Mouse (Mus musculus): ENCODE data around the gene Med29. TPM values are rescaled to one million over a fixed set of nuclear protein-coding genes. Genes with fewer than 3 reads are reported as not detected.

Gene Med29
- total RNA-seq, 2 experiments from 2014 or later: 20.3 to 22.0 TPM

DNA sequence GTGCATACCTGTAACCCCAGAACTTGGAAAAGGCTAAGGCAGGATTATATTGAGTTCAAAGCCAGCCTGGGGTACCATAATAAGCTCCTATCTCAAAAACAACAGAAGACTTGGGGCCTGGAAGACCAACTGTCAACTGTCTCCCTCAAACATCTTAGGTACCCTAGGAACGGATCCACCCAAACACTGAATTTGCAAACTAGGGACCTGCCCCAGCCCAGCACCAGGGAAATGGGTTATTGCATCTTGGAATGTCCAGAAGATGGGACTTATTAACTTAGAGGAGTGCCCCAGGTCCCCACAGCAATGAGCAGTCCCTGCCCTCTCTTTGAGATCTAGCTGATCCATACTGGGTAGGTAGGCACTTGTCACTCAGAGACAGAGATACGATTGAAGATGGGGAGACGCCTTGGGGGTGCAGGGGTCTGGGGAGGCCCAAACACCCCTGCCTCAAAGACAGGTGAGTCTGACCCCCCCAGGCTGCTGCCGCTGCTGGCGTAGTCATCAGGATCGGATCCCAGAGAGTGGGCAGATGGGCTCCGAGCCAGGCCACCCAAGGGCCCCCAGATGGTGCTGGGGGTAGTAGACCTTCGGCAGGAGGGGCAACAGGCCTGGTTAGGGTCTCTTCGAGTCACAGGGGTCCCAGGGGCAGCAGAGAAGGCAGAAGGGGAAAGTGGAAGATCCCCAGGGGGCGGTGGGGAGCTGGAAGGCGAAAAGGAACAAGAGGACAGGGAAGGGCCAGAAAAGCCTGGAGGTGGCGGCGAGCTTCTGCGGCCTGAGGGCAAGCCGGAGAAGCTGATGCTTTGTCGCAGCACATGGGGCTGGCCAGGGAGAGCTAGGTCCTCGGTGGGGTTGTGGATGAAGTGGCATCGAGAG is 15.1 kb downstream of the Med29 start:
- no peak for DNase-seq (ENCODE audit: low spot score in 2 of 2)

GRCm38 (mm10) chr7:28376011-28376771 is 16.3 kb downstream of the Med29 start:
- no peak for DNase-seq (ENCODE audit: low spot score in 2 of 2)

DNA sequence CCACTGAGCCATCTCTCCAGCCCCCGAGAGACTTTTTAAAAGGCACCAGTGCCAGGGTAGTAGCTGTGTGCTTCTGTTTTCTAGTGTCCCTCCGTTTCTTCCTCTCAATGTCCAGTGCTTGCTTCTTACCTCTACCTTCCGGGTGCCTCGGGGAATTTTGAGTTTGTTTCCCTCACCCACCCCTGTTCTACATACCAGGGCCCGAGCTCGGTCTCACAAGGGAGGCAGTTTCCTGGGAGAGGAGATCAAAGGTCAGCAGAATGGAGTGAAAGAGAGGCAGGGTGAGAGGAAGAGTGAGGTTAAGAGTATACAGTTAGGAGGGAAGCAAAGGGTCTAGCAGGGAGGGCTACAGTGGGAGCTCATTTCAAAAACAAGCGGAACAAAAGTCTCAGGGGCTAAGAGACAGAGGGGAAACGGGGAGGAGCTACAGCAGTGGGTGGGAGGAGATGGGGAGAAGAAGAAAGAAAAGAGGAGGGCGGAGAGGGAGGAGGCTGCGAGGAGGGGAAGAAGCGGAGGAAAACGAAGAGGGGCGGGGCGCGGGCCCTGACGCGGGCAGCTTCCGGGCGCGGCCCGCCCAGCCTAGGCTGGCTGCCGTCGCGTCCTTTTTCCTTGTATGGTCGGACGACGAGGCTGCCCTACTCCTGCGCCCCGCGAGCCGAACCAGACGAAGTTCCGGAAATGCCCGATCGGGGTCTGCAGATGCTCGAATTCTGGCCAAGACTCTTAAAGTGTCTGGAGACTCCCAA is 17.2 kb downstream of the Med29 start:
- DNase-seq (ENCODE audit: low spot score in 2 of 2): peak; percentile 60 to 68

DNA sequence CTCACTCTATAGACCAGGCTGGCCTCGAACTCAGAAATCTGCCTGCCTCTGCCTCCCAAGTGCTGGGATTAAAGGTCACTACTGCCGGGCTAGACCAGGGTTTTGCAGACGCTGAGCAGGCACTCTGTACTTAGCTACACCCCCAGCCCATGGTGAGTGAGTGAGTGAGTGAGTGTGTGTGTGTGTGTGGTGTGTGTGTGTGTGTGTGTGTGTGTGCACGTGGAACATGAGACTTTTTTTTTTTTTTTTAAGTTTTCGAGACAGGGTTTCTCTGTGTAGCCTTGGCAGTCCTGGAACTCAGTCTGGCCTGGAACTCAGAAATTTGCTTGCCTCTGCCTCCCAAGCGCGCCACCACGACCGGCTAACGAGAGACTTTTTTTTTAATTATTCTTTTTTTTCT is 17.9 kb downstream of the Med29 start:
- DNase-seq (ENCODE audit: low spot score in 2 of 2): no peak

DNA sequence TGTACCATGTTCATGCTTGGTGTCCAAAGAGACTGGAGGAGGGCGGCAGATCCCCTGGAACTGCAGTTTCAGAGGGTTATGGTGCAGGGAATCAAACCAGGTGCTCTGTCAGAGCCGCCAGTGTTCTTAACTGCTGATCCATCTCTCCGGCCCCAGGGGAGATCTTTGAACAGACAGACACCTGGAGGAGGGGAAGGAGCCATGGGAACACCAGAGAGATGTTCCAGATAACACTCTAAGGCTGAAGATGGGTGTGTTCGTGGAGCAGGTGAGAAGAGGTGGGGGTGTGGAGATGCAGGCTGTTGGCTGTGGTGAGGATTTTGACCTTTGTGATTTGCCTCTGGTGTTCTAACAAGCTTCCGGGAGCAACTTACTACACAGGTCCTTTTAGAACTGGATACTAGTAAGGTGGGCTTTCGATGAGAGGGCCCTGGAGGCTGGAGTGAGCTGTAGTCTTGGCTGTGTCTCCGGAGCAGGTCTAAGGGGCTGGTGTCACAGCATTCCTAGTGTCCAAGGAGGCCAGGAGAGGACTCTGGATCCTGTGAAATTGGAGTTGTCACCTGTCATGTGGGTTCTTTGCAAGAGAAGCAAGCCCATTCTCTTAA is 18.5 kb downstream of the Med29 start:
- DNase-seq (ENCODE audit: low spot score in 2 of 2): no peak

DNA sequence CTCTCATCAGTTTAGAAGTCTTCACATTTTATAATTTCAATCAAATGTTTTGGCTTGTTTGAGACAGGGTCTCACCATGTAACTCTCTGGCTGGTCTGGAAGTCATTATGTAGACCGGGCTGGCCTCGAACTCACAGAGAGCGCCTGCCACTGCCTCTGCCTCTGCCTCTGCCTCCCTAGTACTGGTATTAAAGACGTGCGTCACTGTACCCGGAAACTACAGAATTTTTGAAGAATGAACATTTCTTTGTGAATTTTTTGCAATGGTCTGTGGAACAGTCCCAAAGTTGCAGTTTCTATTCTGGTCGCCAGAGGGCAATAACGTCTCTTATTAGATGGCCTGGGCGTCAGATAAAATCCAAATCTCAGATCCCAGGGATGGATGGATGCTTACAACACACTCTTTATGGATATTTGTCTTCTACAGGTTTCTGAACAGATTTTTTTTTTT is 19.4 kb downstream of the Med29 start:
- peak; percentile 67 to 73 for DNase-seq (ENCODE audit: low spot score in 2 of 2)

- peak; percentile 92 to 93 for DNase-seq (ENCODE audit: low spot score in 2 of 2)
These were observed 20.0 kb downstream of the Med29 start, which contains the start of gene Plekhg2 for GRCm38 (mm10) chr7:28372251-28373108. Plekhg2 (minus strand) TSS chr7:28372599.

DNA sequence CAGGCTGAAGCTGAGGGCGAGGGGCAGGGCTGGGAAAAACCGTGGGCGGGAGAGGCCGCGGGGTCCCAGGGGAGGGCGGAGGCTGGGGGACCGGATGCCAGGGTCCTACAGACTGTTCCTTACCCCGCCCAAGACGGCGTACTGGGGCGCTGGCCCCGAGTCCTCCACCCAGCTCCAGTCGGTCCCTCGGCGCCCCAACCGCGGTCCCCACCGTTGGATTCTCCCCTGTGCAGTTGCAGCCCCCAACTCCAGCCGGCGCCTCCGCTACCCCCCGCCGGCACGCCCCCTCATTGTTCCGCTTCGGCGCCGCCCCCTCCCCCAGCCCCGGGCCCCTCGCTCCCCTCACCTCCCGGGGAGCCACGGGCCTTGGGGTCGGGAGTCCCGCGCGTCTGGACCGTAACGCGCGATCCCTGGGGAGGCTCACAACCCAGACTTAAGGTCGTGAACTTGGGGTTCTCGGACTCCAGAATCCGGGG is 21.0 kb downstream of the Med29 start:
- no peak for DNase-seq (ENCODE audit: low spot score in 2 of 2)

- DNase-seq (ENCODE audit: low spot score in 2 of 2): no peak
These were observed 21.5 kb downstream of the Med29 start for GRCm38 (mm10) chr7:28370977-28371513.

GRCm38 (mm10) chr7:28370051-28370450 is 22.5 kb downstream of the Med29 start:
- DNase-seq (ENCODE audit: low spot score in 2 of 2): no peak

DNA sequence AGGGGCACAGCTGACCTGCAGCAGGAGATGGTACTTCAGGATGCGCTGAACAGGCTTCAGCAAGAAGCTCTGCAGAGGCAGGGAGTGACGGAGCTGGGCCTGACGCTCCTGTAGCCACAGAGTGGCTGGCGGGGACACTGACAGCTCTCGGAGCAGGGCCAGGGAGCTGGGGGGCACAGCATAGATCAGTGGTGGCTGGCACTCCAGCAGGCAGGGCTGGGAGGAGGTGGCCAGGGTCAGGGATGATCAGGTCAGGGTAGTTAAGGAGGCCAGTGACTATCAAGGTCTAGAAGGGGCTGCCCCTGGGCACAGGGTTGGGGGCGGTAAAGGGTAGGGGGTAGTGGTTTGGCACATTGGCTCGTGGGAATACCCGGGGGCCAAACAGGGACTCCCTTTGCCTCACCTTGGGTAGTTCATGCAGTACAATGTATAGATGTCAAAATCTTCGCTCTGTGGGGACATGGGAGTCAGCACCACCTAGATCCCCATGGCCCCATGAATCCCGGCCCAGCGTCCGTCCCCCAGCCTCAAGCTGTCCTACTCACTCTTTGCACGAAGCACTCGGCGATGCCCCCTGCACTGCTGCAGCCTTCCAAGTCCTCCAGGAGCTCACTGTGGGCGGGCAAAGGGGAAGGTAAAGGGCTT is 24.1 kb downstream of the Med29 start:
- DNase-seq (ENCODE audit: low spot score in 2 of 2): no peak

GRCm38 (mm10) chr7:28367663-28368275 is 24.7 kb downstream of the Med29 start:
- DNase-seq (ENCODE audit: low spot score in 2 of 2): peak in 1 of 2 experiments; percentile 22

DNA sequence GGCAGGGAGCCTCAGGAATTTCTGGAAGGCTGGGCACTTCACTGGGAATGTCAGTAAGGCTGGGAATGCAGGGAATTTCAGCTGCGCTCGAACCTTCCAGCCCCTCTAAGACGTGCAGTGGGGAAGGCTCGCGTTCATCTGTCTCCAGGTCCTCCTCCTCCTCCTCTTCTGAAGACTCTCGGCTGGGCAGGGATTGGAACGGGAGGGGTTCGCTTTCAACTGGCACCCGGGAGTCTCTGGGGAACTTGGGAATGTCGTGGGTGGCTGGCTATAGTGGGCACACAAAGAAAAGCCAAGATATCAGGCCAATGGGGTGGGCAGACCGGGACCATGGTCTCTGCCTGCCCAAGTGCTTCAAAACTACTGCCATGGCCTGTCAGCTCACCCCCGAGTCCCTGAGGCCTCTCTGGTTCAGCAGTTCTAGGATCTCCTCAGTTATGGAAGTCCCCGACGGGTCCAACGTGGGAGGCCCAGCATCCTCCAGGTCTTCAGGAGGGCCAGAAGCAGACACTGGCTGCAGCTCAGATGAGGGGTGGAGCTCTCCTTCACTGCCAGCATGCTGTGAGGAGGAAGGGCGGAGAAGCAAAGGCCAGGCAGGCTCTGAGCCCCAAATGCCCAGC is 30.0 kb downstream of the Med29 start:
- DNase-seq (ENCODE audit: low spot score in 2 of 2): no peak

GRCm38 (mm10) chr7:28361647-28362341 is 30.7 kb downstream of the Med29 start:
- DNase-seq (ENCODE audit: low spot score in 2 of 2): no peak

DNA sequence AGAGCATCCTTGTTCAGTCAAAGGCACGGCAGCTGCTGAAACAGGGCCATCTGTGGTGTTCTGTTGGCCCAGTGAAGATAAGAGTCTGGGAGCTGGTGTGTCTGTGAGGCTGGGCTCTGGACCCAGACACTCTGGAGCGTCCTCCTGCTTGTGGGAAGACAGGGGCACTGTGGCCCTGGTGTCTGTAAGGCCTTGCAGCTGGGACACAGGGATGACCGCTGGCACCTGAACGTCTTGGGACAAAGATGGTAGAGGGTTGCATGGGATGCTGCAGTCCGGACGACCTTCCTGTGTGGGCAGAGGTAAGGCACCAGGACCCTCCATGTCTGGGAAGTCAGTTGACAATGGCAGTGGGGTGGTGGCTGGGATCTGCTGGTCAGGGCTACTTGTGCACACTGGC is 32.2 kb downstream of the Med29 start:
- DNase-seq (ENCODE audit: low spot score in 2 of 2): no peak

DNA sequence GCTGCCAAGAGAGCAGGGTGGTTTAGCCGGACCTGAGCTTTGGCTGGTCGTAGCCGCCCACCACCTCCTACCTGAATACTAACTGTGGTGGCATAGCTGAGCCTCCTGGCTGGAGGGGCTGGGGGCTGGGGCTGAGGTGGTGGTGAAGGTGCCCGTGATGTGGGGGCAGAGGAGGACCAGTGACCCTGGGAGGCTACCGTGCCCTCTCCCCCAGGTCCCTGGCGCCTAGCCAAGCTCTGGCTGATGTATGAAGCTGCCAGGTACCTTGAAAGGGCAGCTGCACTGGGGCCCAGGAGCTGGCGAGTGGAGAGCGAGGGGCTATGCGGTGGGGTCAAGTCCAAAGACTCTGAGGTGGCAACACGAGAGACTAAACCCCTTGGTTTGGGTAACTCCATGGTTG is 32.7 kb downstream of the Med29 start:
- DNase-seq (ENCODE audit: low spot score in 2 of 2): no peak

GRCm38 (mm10) chr7:28358431-28358830 is 34.1 kb downstream of the Med29 start:
- no peak for DNase-seq (ENCODE audit: low spot score in 2 of 2)

DNA sequence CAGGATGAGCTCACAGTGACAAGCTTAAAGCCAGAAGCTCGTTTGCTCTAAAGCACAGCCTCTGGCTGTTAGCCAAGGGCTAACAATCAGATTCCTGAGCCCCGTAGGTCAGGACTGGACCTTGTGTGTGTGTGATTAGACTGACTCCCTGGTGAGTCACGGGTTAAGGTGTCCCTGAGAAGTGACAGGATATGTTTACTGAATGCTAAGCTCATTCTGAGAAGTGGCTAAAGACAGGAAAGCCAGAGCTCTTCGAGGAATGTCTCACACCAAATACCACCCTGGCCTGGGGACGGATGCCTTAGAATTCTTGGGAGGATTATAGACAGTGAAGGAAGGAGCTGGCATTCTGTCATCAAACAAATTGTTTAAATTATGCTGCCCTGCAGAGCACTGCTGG is 34.5 kb downstream of the Med29 start:
- no peak for DNase-seq (ENCODE audit: low spot score in 2 of 2)
